Mouse (Mus musculus) left cerebral cortex, adult 18-20 months (tissue): ENCODE data around the gene Gm4450. TPM values are rescaled to one million over a fixed set of nuclear protein-coding genes. Genes with fewer than 3 reads are reported as not detected.
"Not testable (repeated sequence)": the region's sequence is repeated elsewhere in the genome, so short reads cannot be mapped to it uniquely, and the experiment has no call there.

Experiments used
- DNase-seq, 2 experiments: peaks; one replicate each; pipeline ENCODE4 v3.0.0; 2021 to 2022; ENCODE audit warnings: low spot score in 2 of 2, mixed read lengths in 1 of 2
- total RNA-seq, 2 experiments: library from RNA; stranded (reverse); gene quantifications; 2 replicates each; pipeline ENCODE4 v1.2.3; 2021

Gene Gm4450
- total RNA-seq, 2 experiments from 2014 or later = not detected

DNA sequence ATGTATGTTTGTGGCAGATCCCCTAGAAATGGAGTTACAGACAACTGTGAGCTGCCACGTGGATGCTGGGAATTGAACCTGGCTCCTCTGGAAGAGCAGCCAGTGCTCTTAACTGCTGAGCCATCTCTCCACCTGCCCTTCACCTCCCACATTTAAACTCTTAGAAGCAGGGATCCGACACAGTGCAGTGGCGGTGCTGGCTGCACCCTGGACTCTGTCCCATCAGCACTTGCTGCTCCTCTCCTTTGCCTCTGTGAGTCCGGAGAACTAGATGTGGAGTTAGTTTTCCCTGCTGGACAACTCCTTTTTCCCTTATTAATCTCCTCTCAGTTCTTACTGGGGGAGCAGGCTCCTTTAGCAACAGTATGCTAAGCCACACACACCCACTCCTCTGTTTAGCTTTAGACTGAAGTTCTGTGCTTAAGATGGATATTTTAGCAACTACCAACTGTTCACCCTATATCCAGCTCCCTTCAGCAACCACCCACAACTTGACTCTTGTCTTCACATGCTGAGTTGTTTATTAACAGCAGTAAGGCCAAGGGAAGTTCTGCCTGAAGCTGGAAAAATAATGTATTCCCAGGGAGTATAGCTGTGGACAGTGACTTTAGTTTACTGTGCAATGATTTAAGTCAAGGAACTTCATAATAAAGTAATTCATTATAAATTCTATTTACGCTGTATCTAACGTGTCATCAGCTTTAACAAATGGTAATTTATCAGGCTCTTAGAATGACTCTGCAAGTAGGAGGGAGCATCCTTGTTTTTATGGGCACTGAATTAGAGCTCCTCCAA is 37.7 kb downstream of the Gm4450 start:
- DNase-seq = peak in 1 of 2 experiments; percentile 15

DNA sequence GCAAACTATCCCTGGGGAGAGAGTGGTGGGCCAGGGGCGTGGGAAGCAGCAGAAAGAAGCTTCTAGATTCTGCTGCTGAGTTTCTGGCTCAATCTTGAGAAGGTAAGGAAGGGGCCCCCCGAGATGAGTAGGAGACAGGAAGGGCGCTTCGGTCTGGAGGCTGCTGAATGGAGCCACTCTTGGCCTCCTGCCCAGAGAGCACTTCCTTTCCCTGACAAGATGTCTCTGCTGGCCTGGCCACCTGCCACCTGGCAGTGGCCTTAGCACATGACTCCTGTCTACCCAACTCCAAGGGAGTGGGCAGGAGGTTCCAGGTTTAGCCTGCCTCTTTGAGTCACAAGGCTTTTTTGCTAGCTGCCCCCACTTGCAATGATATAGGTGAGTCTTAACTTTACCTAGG is 39.6 kb downstream of the Gm4450 start:
- peak; percentile 81 to 85 for DNase-seq

DNA sequence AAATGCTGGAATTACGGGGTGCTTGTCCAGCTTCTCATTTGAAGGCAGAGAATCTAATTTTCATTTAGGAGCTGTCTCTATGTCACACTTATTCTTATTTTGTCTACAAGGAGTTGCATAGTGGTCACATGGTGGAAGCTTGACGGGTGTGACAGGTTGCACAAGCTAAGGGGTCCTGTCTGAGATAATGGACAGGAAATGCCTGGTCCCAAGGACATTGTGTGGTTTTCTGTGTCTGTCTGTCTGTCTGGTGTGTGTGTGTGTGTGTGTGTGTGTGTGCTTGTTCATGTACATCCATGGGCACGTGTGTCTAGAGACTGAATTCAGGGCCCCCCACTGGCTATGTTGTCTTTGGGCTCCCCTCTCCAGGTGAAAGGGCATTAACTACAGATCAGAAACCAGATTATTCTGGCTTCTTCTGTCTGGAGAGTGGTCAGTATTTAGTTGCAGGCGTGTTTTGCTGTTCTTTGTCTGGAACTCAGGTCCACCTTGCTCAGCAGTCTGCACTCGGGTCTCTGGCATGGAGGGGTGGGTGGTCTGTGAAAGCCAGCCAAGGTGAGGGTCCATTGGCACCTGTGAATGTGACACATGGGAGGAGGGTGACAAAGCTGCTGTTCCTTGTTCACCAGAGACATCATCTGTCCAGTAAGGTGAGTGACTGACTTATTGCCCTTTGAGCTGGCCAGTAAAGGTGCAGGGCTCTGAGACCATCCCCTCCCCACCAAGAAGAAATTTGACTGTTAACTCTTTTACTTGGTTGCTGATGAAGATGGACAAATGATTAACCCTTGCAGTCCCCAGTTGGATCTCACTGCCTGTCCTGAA is 40.3 kb downstream of the Gm4450 start:
- DNase-seq = no peak

DNA sequence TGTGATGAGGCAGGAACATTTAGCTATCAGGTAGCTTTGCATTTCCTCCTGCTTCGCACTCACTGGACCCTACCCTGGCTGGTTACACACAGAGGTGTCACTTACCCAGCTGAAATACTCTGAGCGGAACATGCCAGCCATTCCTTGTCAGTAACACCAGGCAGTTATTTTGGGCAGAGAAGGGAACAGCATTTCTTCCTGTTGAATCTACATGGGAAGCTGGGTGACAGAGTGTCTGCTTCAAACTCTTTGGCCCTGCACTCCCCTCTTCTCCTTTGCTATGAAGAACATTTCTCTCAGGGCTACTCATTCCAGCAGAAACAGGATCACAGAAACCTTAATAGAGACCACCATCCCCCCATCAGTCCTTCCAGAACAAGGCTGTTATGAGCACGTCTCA is 42.6 kb downstream of the Gm4450 start:
- no peak for DNase-seq

DNA sequence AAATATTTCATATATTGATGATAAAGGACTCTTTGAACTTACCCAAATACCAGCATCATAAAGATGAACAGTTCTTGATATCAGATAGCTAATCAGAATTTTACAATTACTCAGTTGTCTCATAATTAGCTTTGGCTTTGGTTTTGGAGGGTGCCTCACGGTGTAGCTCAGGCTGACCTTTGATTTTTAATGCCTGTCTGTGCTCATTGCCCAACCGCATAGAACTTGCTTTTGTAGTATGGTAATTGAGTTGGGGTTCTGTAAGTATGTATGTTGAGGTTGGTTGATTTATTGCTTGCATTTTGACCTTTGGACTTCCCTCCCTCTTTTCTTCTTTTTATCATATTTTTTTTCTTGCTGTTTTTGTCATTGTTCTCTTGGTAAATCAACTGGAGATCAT is 43.2 kb downstream of the Gm4450 start:
- no peak for DNase-seq

DNA sequence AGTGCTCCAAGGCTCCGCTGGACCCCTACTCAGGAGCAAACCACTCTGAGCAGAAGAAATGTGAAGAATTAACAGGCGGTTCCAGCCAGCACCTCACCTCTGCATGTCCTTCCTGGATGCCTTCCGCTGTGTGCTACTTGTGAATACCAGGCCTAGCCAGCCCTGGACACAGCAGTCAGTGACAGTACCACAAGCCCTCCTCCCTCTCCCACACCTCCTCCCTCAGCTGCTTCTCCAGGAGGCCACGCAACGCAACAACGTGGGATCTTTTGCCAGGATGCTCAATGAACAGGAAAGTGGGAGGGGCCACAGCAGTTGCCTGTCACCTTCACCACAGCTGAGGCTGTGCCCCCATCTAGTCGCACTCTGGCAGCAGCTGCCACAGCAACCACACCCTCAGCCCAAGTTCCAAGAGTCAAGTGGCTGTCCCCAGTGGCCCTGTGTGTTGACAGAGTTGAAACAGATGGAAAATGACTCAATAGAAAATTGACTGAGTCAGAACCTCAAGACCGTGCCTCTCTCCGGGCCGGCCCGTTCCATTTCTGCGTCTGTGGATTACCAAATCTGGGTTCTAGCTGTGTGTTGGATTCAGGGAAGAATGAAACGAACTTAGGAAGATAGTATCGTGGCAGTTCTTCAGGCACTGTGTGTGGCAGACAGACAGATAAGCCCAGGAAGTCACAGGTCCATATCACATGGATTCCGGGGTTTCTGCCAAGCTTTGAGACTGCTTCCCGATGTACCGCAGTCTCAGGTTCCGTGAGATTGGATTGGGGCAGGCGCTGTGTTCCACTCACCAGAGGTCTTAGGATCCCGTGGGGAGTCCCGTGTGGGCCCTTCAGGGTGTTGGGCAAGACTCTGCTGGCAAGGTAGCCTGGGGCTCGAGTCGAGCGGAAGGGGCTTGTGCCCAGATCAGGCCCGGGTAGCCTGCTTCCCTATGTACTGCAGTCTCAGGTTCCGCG is 46.0 kb downstream of the Gm4450 start:
- not testable (repeated sequence) for DNase-seq

DNA sequence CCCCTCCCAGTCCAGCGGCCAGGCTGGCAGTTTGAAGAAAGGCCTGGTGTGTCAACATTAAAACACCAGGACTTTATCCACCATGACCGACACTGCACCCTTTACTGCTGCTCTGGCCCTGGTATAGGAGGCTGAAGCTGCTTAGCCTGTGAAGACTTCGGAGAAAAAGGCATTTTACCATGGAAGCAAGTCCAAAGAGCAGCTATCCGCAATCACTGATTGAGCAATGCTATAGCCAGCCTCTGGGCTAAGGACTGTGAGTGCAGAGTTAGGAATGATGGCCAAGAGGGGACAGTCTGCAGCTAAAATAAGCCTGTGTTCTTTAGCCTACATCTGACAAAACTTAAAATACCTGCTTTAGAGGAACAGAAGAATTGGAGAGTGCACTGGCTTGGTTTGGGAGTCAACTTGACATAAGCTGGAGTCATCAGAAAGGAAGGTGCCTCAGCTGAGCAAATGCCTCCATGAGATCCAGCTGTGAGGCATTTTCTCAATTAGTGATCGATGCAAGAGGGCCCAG is 49.6 kb downstream of the Gm4450 start:
- DNase-seq = not testable (repeated sequence)

DNA sequence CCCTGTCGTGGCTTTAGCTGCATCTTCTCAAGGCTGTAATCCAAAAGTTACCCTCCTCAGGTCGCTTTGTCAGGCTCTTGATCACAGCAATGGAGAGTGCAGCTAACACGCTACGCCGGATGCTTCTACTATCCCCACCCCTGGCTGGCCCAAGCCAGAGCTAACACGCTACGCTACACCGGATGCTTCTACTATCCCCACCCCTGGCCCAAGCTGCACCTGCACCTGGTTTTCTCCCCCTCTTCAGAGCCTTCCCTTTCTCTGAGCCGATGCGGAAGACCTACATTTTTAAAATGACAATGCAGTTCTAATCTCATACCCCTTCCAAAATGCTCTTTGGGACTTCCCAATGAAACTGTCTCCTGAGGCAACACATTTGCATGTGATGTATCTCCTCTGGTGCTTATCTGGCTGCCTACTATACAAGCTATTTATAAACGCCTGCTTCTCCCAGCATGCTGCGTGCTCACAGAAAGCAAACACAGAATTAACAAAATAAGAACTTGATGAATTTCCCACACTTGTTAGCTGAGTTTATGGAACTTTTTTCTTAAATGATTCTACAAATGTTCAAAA is 50.3 kb downstream of the Gm4450 start:
- peak in 1 of 2 experiments; percentile 15 for DNase-seq

DNA sequence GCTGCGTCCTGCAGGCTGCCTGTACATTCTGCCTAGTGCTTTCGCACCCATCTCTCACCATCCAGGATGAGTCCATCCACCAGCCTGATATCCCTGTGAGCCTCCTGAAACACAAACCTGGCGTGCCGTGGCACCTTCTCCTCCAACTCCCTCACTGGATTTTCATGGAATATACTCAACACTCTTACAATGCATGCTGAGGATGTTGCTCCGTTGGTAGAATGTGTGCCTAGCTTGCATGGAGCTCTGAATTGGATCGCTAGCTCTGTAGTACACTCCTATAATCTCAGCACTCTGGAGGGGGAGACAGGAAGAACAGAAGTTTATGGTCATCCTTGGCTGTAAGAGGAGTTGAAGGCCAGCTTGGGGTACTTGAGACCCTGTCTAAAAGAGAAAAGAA is 51.0 kb downstream of the Gm4450 start:
- not testable (repeated sequence) for DNase-seq

DNA sequence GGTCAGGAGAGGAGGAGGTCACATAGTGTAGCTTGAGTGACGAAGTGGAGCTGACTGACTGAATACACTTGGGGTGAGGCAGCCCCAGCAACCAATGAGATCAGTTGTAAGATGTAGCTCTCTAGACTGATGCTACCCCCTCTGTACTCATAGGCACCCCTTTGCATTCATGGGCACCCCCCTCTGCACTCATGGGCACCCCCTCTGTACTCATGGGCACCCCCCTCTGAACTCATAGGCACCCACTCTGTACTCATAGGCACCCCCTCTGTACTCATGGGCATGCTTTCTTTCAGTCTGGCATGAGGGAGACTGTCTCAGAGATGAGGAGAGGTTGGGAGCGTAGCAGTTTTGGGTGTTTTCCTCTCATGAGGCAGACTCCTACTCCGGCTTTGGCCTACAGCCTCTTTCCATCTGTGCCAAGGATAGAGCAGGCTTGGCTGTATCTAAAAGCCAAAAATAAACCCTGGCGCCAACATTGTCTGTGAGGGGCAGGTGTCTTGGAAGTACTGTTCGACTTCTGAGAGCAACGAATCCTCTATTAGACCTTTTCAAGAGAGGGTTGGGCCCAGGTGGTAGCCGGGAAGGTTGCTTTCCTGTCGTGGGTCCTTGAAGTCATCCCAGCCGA is 52.5 kb downstream of the Gm4450 start:
- peak in 1 of 2 experiments; percentile 17 for DNase-seq

Other genes with a start within 250 kb of the Gm4450 start
- gene Reg4, start 235.0 kb downstream of the Gm4450 start, total RNA-seq = not detected
- gene Hmgcs2, start 176.7 kb downstream of the Gm4450 start, total RNA-seq = 1 to 10 TPM; 5.2 to 6.4 TPM
- 10 to 100 TPM; 48.5 to 56.6 TPM for gene Phgdh, start 117.1 kb downstream of the Gm4450 start, total RNA-seq
- gene Zfp697, start 74.7 kb downstream of the Gm4450 start, total RNA-seq = 10 to 100 TPM; 29.5 to 30.1 TPM
- gene Hsd3b4, start 53.4 kb upstream of the Gm4450 start, total RNA-seq = not detected
- gene Gm10681, start 131.7 kb upstream of the Gm4450 start, total RNA-seq = not detected
- not detected for gene Hsd3b5, start 173.1 kb upstream of the Gm4450 start, total RNA-seq